Mouse (Mus musculus) heart, embryonic 15.5 days (tissue): Measurements from ENCODE around the gene Alk. TPM values are rescaled to one million over a fixed set of nuclear protein-coding genes. Genes with fewer than 3 reads are reported as not detected.

ENCODE experiments used
- ATAC-seq: fragments of 200-750 bp; cut with Nextera tagmentation; replicated peaks from 2 replicates; pipeline ENCODE4 v1.8.0; 2017; ENCODE audit warnings: low read depth, moderate TSS enrichment; ENCODE audit not compliant: insufficient number of reproducible peaks, insufficient read depth, low FRiP score
- H3K27ac ChIP-seq: fragments of 300-500 bp; sonication (generic); 2 replicates; pipeline ENCODE4 v1.5.1; 2015; ENCODE audit warnings: mild to moderate bottlenecking, inconsistent platforms
- H3K27me3 ChIP-seq: fragments of 300-500 bp; sonication (generic); 2 replicates; pipeline ENCODE4 v1.6.1; 2015; ENCODE audit warnings: inconsistent platforms
- H3K36me3 ChIP-seq: fragments of 300-500 bp; sonication (generic); 2 replicates; pipeline ENCODE4 v1.6.1; 2015; ENCODE audit warnings: mild to moderate bottlenecking, inconsistent platforms
- H3K4me1 ChIP-seq: fragments of 300-500 bp; sonication (generic); replicated peaks from 2 replicates; pipeline ENCODE4 v1.6.1; 2015; ENCODE audit warnings: inconsistent platforms
- H3K4me2 ChIP-seq: fragments of 300-500 bp; sonication (generic); 2 replicates; pipeline ENCODE4 v1.6.1; 2015; ENCODE audit warnings: inconsistent platforms, mild to moderate bottlenecking, moderate library complexity
- H3K4me3 ChIP-seq: fragments of 300-500 bp; sonication (generic); 2 replicates; pipeline ENCODE4 v1.5.1; 2015; ENCODE audit warnings: mild to moderate bottlenecking, inconsistent platforms
- H3K9ac ChIP-seq: fragments of 300-500 bp; sonication (generic); 2 replicates; pipeline ENCODE4 v1.6.1; 2015; ENCODE audit warnings: mild to moderate bottlenecking, inconsistent platforms
- H3K9me3 ChIP-seq: fragments of 300-500 bp; sonication (generic); replicated peaks from 2 replicates; pipeline ENCODE4 v1.6.1; 2016; ENCODE audit warnings: inconsistent platforms
- WGBS: fragments of 180-500 bp; shearing (Covaris S2); methylation state at CpG from one replicate; pipeline ENCODE4 v1.1.7; 2015; ENCODE audit warnings: mixed read lengths; 5-methylcytosine and 5-hydroxymethylcytosine counted together
- polyA plus RNA-seq: library from polyadenylated mRNA; unstranded; fragments of >200 nt; fragmentation: Nextera tagmentation; extraction: Ambion mirVana; gene quantifications from 2 replicates; pipeline ENCODE4 v1.2.1, GENCODE M21; 2015

The Alk gene
- polyA plus RNA-seq, 1 experiment from 2014 or later = 0.21 TPM

DNA sequence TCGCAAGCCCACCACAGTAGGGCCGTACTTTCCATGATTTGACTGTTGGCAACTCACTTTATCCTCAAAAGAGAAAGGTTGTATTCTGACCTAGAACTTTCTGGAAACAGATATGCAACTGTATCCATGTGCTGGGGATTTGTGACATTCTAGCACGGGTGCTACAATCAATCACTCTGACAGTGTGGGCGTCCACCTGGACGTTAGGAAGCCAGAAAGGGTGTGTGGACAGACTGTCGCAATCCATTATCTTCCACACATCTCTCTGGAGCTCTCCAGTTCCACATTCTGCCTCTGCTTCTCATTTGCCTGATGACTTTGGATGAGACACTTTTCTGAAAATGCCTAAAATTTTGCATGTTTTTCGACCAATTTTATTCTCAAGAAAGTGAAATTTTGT lies 545.1 kb downstream of the Alk start:
- H3K9ac ChIP-seq = no peak overlapping the region
- no peaks in the 10 kb centered on the region for H3K36me3 ChIP-seq
- no peak for ATAC-seq
- H3K4me2 ChIP-seq = no peak overlapping the region
- no peaks in the 10 kb centered on the region for H3K9me3 ChIP-seq
- no peak overlapping the region for H3K4me3 ChIP-seq
- no peaks in the 10 kb centered on the region for H3K27me3 ChIP-seq
- no peaks in the 10 kb centered on the region for H3K4me1 ChIP-seq
- H3K27ac ChIP-seq = no peak overlapping the region
- 59% methylated on average over 7 of the region's 7 CpGs for WGBS

GRCm38 (mm10) chr17:72045671-72046070 lies 558.8 kb downstream of the Alk start:
- Histone ChIP-seq H3K4me3 (no peak overlapping the region), H3K9ac (no peak overlapping the region), H3K27me3 (no peaks in the 10 kb centered on the region), H3K36me3 (no peaks in the 10 kb centered on the region), H3K4me2 (no peak overlapping the region), H3K27ac (no peak overlapping the region), H3K9me3 (no peaks in the 10 kb centered on the region), H3K4me1 (peaks cover 10% of the 10 kb centered on the region)
- 90% methylated on average over 2 of the region's 2 CpGs for WGBS
- no peak for ATAC-seq

DNA sequence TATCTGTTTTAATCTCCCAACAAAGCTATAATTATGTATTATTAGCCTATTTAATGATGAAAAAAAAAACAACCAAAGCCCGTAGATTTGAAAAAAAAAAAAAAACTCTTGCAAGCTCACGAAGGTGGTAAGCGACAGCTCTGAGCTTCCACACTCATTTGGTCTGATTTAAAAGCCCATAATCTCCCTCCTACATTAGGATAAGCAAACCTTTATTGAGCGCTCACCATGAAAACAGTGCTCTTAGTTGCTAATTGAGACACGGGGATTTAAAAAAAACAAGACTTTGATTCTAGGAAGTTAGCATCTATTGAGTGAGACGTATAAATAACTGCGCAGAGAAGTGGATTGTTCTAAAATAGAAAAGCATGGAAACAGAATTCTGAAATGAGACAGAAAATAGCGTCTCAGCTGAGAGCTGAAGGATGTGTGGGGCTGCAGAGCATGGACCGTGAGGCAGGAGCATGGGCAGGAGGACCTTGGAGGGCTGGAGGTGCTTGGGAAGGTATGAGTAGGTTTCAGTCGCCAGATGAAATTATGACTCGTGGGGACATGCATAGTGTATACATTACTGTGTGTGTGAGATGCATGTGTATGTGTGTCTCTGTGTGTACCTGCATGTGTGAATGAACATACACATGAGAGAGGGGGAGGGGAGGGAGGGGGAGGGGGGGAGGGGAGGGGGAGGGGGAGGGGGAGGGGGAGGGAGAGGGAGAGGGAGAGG lies 560.6 kb downstream of the Alk start:
- peaks cover 10% of the 10 kb centered on the region for H3K4me1 ChIP-seq
- no peak overlapping the region for H3K4me3 ChIP-seq
- H3K9me3 ChIP-seq = no peaks in the 10 kb centered on the region
- H3K9ac ChIP-seq = no peak overlapping the region
- H3K27ac ChIP-seq = peak overlapping the region; percentile 60
- no peaks in the 10 kb centered on the region for H3K27me3 ChIP-seq
- no peak overlapping the region for H3K4me2 ChIP-seq
- H3K36me3 ChIP-seq = no peaks in the 10 kb centered on the region
- 76% methylated on average over 11 of the region's 11 CpGs for WGBS
- no peak for ATAC-seq

GRCm38 (mm10) chr17:72043001-72043666 lies 561.3 kb downstream of the Alk start:
- ATAC-seq = peak; percentile 58; the same call in 1 of the 2 replicates
- Histone ChIP-seq H3K4me1 (peaks cover 10% of the 10 kb centered on the region), H3K9me3 (no peaks in the 10 kb centered on the region), H3K4me2 (no peak overlapping the region), H3K36me3 (no peaks in the 10 kb centered on the region), H3K4me3 (no peak overlapping the region), H3K9ac (no peak overlapping the region), H3K27me3 (no peaks in the 10 kb centered on the region), H3K27ac (peak overlapping the region; percentile 60)
- WGBS = 49% methylated on average over 9 of the region's 9 CpGs

GRCm38 (mm10) chr17:72039176-72039948 lies 565.1 kb downstream of the Alk start:
- H3K4me1 ChIP-seq = peaks cover 10% of the 10 kb centered on the region
- WGBS = 72% methylated on average over 7 of the region's 7 CpGs
- no peaks in the 10 kb centered on the region for H3K27me3 ChIP-seq
- no peaks in the 10 kb centered on the region for H3K36me3 ChIP-seq
- ATAC-seq = no peak
- H3K9ac ChIP-seq = no peak overlapping the region
- no peaks in the 10 kb centered on the region for H3K9me3 ChIP-seq
- no peak overlapping the region for H3K27ac ChIP-seq
- no peak overlapping the region for H3K4me2 ChIP-seq
- no peak overlapping the region for H3K4me3 ChIP-seq

DNA sequence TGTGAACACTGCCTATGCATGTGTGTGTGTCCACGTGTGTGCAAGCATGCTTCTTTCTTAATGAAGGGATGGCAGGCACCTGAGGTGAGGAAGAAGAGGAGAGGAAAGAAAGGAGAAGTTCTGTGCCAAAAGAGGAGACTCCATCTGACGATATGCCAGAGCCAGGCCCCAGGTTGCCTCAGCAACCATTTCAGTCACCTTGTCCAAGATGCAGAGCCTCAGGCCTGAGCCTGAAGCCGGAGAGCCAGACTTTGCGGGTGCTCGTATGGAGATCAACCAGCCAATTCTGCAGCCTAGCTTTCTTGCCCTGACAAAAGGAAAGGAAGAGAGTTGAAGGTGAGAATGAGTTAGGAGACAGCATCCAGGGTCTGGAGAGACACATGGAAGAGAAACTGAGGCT lies 566.1 kb downstream of the Alk start:
- no peak overlapping the region for H3K27ac ChIP-seq
- H3K36me3 ChIP-seq = no peaks in the 10 kb centered on the region
- H3K9me3 ChIP-seq = no peaks in the 10 kb centered on the region
- ATAC-seq = no peak
- no peaks in the 10 kb centered on the region for H3K27me3 ChIP-seq
- H3K4me3 ChIP-seq = no peak overlapping the region
- WGBS = 78% methylated on average over 5 of the region's 5 CpGs
- H3K4me1 ChIP-seq = peaks cover 4% of the 10 kb centered on the region
- H3K9ac ChIP-seq = no peak overlapping the region
- H3K4me2 ChIP-seq = no peak overlapping the region

DNA sequence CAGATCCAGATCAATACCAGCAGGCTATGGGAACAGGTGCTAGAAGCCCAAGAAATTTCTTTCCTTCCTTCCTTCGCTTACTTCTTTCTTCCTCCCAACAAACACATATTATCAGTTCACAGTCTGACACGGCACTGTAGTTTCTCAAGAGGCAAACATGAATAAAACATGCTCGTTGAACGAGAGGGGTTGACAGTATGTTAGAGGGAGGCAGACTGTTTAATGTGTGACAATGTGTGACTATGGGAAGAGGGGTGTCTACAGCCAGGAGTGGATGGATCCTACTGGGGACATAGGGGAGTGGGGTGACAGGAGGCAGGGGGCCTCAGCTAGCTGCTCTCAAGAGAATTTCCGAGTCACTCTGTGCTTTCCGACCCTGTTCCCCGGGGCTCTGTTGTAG lies 573.8 kb downstream of the Alk start:
- H3K9me3 ChIP-seq = no peaks in the 10 kb centered on the region
- no peaks in the 10 kb centered on the region for H3K4me1 ChIP-seq
- ATAC-seq = no peak
- no peaks in the 10 kb centered on the region for H3K27me3 ChIP-seq
- no peak overlapping the region for H3K4me3 ChIP-seq
- H3K36me3 ChIP-seq = no peaks in the 10 kb centered on the region
- no peak overlapping the region for H3K9ac ChIP-seq
- no peak overlapping the region for H3K27ac ChIP-seq
- 73% methylated on average over 7 of the region's 7 CpGs for WGBS
- H3K4me2 ChIP-seq = no peak overlapping the region

- H3K4me2 ChIP-seq = no peak overlapping the region
- no peaks in the 10 kb centered on the region for H3K9me3 ChIP-seq
- ATAC-seq = no peak
- no peaks in the 10 kb centered on the region for H3K27me3 ChIP-seq
- no peaks in the 10 kb centered on the region for H3K4me1 ChIP-seq
- H3K27ac ChIP-seq = no peak overlapping the region
- H3K9ac ChIP-seq = no peak overlapping the region
- H3K4me3 ChIP-seq = no peak overlapping the region
- 73% methylated on average over 9 of the region's 9 CpGs for WGBS
- no peaks in the 10 kb centered on the region for H3K36me3 ChIP-seq
Observed at GRCm38 (mm10) chr17:72023323-72023722, 581.1 kb downstream of the Alk start.

GRCm38 (mm10) chr17:72021733-72022669 lies 582.4 kb downstream of the Alk start:
- H3K27ac ChIP-seq = no peak overlapping the region
- no peaks in the 10 kb centered on the region for H3K27me3 ChIP-seq
- H3K4me2 ChIP-seq = no peak overlapping the region
- no peaks in the 10 kb centered on the region for H3K4me1 ChIP-seq
- ATAC-seq = no peak
- no peaks in the 10 kb centered on the region for H3K36me3 ChIP-seq
- 71% methylated on average over 10 of the region's 10 CpGs for WGBS
- H3K9me3 ChIP-seq = no peaks in the 10 kb centered on the region
- H3K4me3 ChIP-seq = no peak overlapping the region
- no peak overlapping the region for H3K9ac ChIP-seq

DNA sequence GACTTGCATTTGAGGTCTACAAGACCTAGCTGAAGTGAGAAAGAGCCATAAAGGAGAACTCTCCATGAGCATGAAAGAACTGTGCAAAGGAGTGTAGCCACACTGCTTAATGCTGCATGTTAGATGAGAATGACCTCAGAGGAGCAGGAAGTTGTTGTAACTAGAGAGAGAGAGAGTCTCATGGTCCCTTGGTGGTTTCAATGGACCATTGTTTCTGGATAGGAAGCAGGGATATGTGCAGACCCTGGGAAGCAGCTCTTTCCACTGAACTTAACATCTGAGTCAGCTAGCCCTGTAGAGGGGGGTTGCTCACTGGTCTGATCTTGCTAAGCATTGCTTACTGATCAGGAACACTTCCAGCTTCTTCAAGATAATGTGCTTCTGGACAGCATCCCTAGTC lies 587.1 kb downstream of the Alk start:
- Histone ChIP-seq H3K27ac (no peak overlapping the region), H3K9me3 (no peaks in the 10 kb centered on the region), H3K9ac (no peak overlapping the region), H3K4me1 (no peaks in the 10 kb centered on the region), H3K36me3 (no peaks in the 10 kb centered on the region), H3K27me3 (no peaks in the 10 kb centered on the region), H3K4me3 (no peak overlapping the region), H3K4me2 (no peak overlapping the region)
- no peak for ATAC-seq

- H3K4me3 ChIP-seq = no peak overlapping the region
- ATAC-seq = no peak
- no peaks in the 10 kb centered on the region for H3K36me3 ChIP-seq
- 81% methylated on average over 3 of the region's 3 CpGs for WGBS
- H3K9ac ChIP-seq = no peak overlapping the region
- H3K27ac ChIP-seq = no peak overlapping the region
- no peaks in the 10 kb centered on the region for H3K27me3 ChIP-seq
- H3K4me1 ChIP-seq = no peaks in the 10 kb centered on the region
- H3K4me2 ChIP-seq = no peak overlapping the region
- no peaks in the 10 kb centered on the region for H3K9me3 ChIP-seq
Observed at GRCm38 (mm10) chr17:72015253-72015652, 589.2 kb downstream of the Alk start.
